Mouse (Mus musculus): ENCODE results near the gene 2310033P09Rik.

The 2310033P09Rik gene

GRCm38 (mm10) chr11:59208153-59208831, at the start of gene 2310033P09Rik:
2310033P09Rik (plus strand) TSS chr11:59208321.
- DNase-seq: peak; percentile 91

- no peak for DNase-seq
Observed at GRCm38 (mm10) chr11:59159099-59159498, 49.0 kb upstream of the 2310033P09Rik start.

GRCm38 (mm10) chr11:59159558-59159957, 48.6 kb upstream of the 2310033P09Rik start:
- no peak for DNase-seq

- no peak for DNase-seq
Observed at GRCm38 (mm10) chr11:59161398-59161797, 46.7 kb upstream of the 2310033P09Rik start.

- DNase-seq: no peak
Observed at GRCm38 (mm10) chr11:59162443-59163254, 45.5 kb upstream of the 2310033P09Rik start.

GRCm38 (mm10) chr11:59163255-59164236, 44.6 kb upstream of the 2310033P09Rik start, which contains the start of gene Iba57:
Iba57 (minus strand) TSS chr11:59163739.
- DNase-seq: peak; percentile 95

- no peak for DNase-seq
Observed at GRCm38 (mm10) chr11:59164384-59164783, 43.7 kb upstream of the 2310033P09Rik start.

GRCm38 (mm10) chr11:59165616-59166241, 42.4 kb upstream of the 2310033P09Rik start:
- DNase-seq: no peak

GRCm38 (mm10) chr11:59169807-59170206, 38.3 kb upstream of the 2310033P09Rik start:
- no peak for DNase-seq

GRCm38 (mm10) chr11:59170549-59170948, 37.6 kb upstream of the 2310033P09Rik start:
- no peak for DNase-seq

GRCm38 (mm10) chr11:59174189-59174838, 33.8 kb upstream of the 2310033P09Rik start:
- DNase-seq: no peak

GRCm38 (mm10) chr11:59176475-59176874, 31.6 kb upstream of the 2310033P09Rik start:
- no peak for DNase-seq

GRCm38 (mm10) chr11:59176921-59177320, 31.2 kb upstream of the 2310033P09Rik start:
- no peak for DNase-seq

GRCm38 (mm10) chr11:59182864-59183331, 25.2 kb upstream of the 2310033P09Rik start, which contains the start of gene Gjc2:
Gjc2 (minus strand) TSS chr11:59183213.
- no peak for DNase-seq

GRCm38 (mm10) chr11:59183821-59184220, 24.3 kb upstream of the 2310033P09Rik start:
- DNase-seq: peak; percentile 30

GRCm38 (mm10) chr11:59185490-59185889, 22.6 kb upstream of the 2310033P09Rik start:
- no peak for DNase-seq

- DNase-seq: no peak
Observed at GRCm38 (mm10) chr11:59187706-59188105, 20.4 kb upstream of the 2310033P09Rik start.

GRCm38 (mm10) chr11:59191231-59192058, 16.7 kb upstream of the 2310033P09Rik start:
- DNase-seq: peak; percentile 90

GRCm38 (mm10) chr11:59192059-59192386, 16.1 kb upstream of the 2310033P09Rik start, which contains the start of gene Guk1:
Guk1 (minus strand) TSS chr11:59192212.
- DNase-seq: no peak

- DNase-seq: no peak
Observed at GRCm38 (mm10) chr11:59196230-59196629, 11.9 kb upstream of the 2310033P09Rik start.
